Mouse (Mus musculus) Patski (cell line): Measurements from ENCODE around the gene Cnr2. TPM values are rescaled to one million over a fixed set of nuclear protein-coding genes. Genes with fewer than 3 reads are reported as not detected.

Experiments used
- ATAC-seq: fragments of 100-300 bp; one replicate; pipeline ENCODE4 v1.8.0; 2021
- CTCF ChIA-PET: fragments of 350-600 bp; sonication (Branson Sonifier 250); formaldehyde crosslinking; loops from one replicate; lab custom pipeline; 2022; ENCODE audit warnings: inconsistent platforms; lab: Charles Lee
- POLR2A ChIA-PET: fragments of 350-600 bp; sonication (Branson Sonifier 250); formaldehyde crosslinking; loops from one replicate; lab custom pipeline; 2022; ENCODE audit warnings: antibody characterized with exemption, inconsistent platforms; lab: Charles Lee
- DNase-seq: peaks from one replicate; pipeline ENCODE4 v3.0.0-alpha.2; 2011; ENCODE audit warnings: low read depth, low spot score
- H3K27me3 ChIP-seq: fragments of 371-371 bp; one replicate; pipeline ENCODE4 v1.5.1; 2021
- CTCF ChIP-seq: fragments of 100-300 bp; IDR thresholded peaks from one replicate; pipeline ENCODE4 v1.5.1; 2021
- in situ Hi-C: fragments of 300-500 bp; cut with MboI; formaldehyde crosslinking; loops from 3 replicates; pipeline ENCODE4 v1.11.1; 2018; ENCODE audit warnings: low pct_unique_long_range_greater_than_20kb, mixed read lengths
- polyA plus RNA-seq: library from polyadenylated mRNA; unstranded; gene quantifications from one replicate; pipeline ENCODE4 v1.2.3, GENCODE M21; 2021

Cnr2 gene
- polyA plus RNA-seq, 1 experiment from 2014 or later, result 0.03 TPM

- DNase-seq (no peak), ATAC-seq (no peak)
- ChIA-PET POLR2A (interaction anchor here (0.6 to 0.7 kb wide), 2 partner anchors 1348 to 1574 kb away, joined by 4 to 6 read pairs; no protein-coding TSS in a partner anchor), CTCF (interaction anchor here (0.7 kb wide), 1 partner anchor 867 kb away, joined by 3 read pairs; no protein-coding TSS in a partner anchor)
- in situ Hi-C loops, result no loop called here
- TF ChIP-seq CTCF, result no peak
- no peaks in the 10 kb centered on the region for H3K27me3 ChIP-seq
These were observed 37.5 kb upstream of the Cnr2 start for GRCm38 (mm10) chr4:135857597-135858186.

- CTCF ChIA-PET, result interaction anchor here (1.6 kb wide), 1 partner anchor 68 kb away, joined by 6 read pairs; no protein-coding TSS in a partner anchor
- no peak for DNase-seq
- no peak for ATAC-seq
- in situ Hi-C loops, result no loop called here
- H3K27me3 ChIP-seq, result no peaks in the 10 kb centered on the region
- POLR2A ChIA-PET, result interaction anchor here (0.8 to 1.1 kb wide), 3 partner anchors 9 to 14 kb away, joined by 3 read pairs; partner anchors contain the start of gene Srsf10
- TF ChIP-seq CTCF, result no peak
These were observed 26.2 kb upstream of the Cnr2 start for GRCm38 (mm10) chr4:135868996-135869395.

GRCm38 (mm10) chr4:135870227-135871023 is 24.8 kb upstream of the Cnr2 start:
- no peaks in the 10 kb centered on the region for H3K27me3 ChIP-seq
- ATAC-seq (no peak), DNase-seq (no peak)
- no peak for TF ChIP-seq CTCF
- in situ Hi-C loops, result loop anchor here (10.0 kb wide), 1 partner anchor 186 kb away; the partner anchor contains the start of gene Ifnlr1
- ChIA-PET CTCF (interaction anchor here (1.6 kb wide), 1 partner anchor 69 kb away, joined by 6 read pairs; no protein-coding TSS in a partner anchor), POLR2A (interaction anchor here (0.6 to 1.3 kb wide), 2 partner anchors 10 to 459 kb away, joined by 3 to 7 read pairs; no protein-coding TSS in a partner anchor)

- CTCF ChIA-PET, result no interaction called here
- DNase-seq (no peak), ATAC-seq (no peak)
- H3K27me3 ChIP-seq, result no peaks in the 10 kb centered on the region
- in situ Hi-C loops, result loop anchor here (10.0 kb wide), 1 partner anchor 187 kb away; the partner anchor contains the start of gene Ifnlr1
- POLR2A ChIA-PET, result interaction anchor here (0.6 kb wide), 1 partner anchor 74 kb away, joined by 3 read pairs; no protein-coding TSS in a partner anchor
- no peak for TF ChIP-seq CTCF
These were observed 23.2 kb upstream of the Cnr2 start for GRCm38 (mm10) chr4:135872015-135872414.

- no peak for DNase-seq
- POLR2A ChIA-PET, result no interaction called here
These were observed 22.4 kb upstream of the Cnr2 start for GRCm38 (mm10) chr4:135872589-135873391.

GRCm38 (mm10) chr4:135873526-135874202 is 21.5 kb upstream of the Cnr2 start, which contains the start of gene Pnrc2:
Gene Pnrc2, minus strand, starts transcription at chr4:135873850.
- DNase-seq, result peak; percentile 68
- CTCF ChIA-PET, result interaction anchor here (1.1 kb wide), 1 partner anchor 10 kb away, joined by 3 read pairs; no protein-coding TSS in a partner anchor
- in situ Hi-C loops, result loop anchor here (10.0 kb wide), 1 partner anchor 189 kb away; the partner anchor contains the start of gene Ifnlr1

More at GRCm38 (mm10) chr4:135872589-135873391, 22.4 kb upstream of the Cnr2 start:
- H3K27me3 ChIP-seq, result no peaks in the 10 kb centered on the region
- in situ Hi-C loops, result loop anchor here (10.0 kb wide), 1 partner anchor 188 kb away; the partner anchor contains the start of gene Ifnlr1
- no peak for TF ChIP-seq CTCF
- CTCF ChIA-PET, result no interaction called here
- ATAC-seq, result no peak

GRCm38 (mm10) chr4:135874564-135875535 is 20.3 kb upstream of the Cnr2 start:
- POLR2A ChIA-PET, result interaction anchor here (0.6 kb wide), 1 partner anchor 304 kb away, joined by 4 read pairs; no protein-coding TSS in a partner anchor
- no peak for TF ChIP-seq CTCF
- ATAC-seq (no peak), DNase-seq (no peak)
- in situ Hi-C loops, result loop anchor here (5.0 to 10.0 kb wide), 2 partner anchors 73 to 190 kb away; partner anchors contain the start of gene Ifnlr1
- CTCF ChIA-PET, result interaction anchor here (1.1 to 4.5 kb wide), 2 partner anchors 9 to 74 kb away, joined by 3 to 25 read pairs; no protein-coding TSS in a partner anchor
- no peaks in the 10 kb centered on the region for H3K27me3 ChIP-seq

More at GRCm38 (mm10) chr4:135873526-135874202, 21.5 kb upstream of the Cnr2 start, which contains the start of gene Pnrc2:
- peak; percentile 90 for ATAC-seq
- POLR2A ChIA-PET, result interaction anchor here (0.6 kb wide), 2 partner anchors 305 to 718 kb away, joined by 3 to 4 read pairs; no protein-coding TSS in a partner anchor
- no peak for TF ChIP-seq CTCF
- H3K27me3 ChIP-seq, result no peaks in the 10 kb centered on the region

- ChIA-PET CTCF (interaction anchor here (4.5 kb wide), 1 partner anchor 74 kb away, joined by 25 read pairs; no protein-coding TSS in a partner anchor), POLR2A (no interaction called here)
- ATAC-seq (no peak), DNase-seq (no peak)
- in situ Hi-C loops, result loop anchor here (5.0 to 10.0 kb wide), 2 partner anchors 73 to 191 kb away; partner anchors contain the start of gene Ifnlr1
- no peaks in the 10 kb centered on the region for H3K27me3 ChIP-seq
- TF ChIP-seq CTCF, result no peak
These were observed 19.6 kb upstream of the Cnr2 start for GRCm38 (mm10) chr4:135875546-135875945.
